Mouse (Mus musculus) embryonic stem cell, embryonic (primary cell): ENCODE measurements around the gene Lss.

Experiments used
- CTCF ChIA-PET, 4 experiments: fragments of 300-600 bp in 2 of 4; fragments of 350-600 bp in 2 of 4; sonication (Branson Sonifier 250); formaldehyde crosslinking; loops; one replicate each; lab custom pipeline; 2022; ENCODE audit warnings: inconsistent platforms in 2 of 4; lab: Charles Lee
- POLR2A ChIA-PET, 4 experiments: fragments of 300-600 bp in 2 of 4; fragments of 350-600 bp in 2 of 4; sonication (Branson Sonifier 250); formaldehyde crosslinking; loops; one replicate each; lab custom pipeline; 2022; ENCODE audit warnings: antibody characterized with exemption in 4 of 4, inconsistent platforms in 1 of 4; lab: Charles Lee

Gene Lss

DNA sequence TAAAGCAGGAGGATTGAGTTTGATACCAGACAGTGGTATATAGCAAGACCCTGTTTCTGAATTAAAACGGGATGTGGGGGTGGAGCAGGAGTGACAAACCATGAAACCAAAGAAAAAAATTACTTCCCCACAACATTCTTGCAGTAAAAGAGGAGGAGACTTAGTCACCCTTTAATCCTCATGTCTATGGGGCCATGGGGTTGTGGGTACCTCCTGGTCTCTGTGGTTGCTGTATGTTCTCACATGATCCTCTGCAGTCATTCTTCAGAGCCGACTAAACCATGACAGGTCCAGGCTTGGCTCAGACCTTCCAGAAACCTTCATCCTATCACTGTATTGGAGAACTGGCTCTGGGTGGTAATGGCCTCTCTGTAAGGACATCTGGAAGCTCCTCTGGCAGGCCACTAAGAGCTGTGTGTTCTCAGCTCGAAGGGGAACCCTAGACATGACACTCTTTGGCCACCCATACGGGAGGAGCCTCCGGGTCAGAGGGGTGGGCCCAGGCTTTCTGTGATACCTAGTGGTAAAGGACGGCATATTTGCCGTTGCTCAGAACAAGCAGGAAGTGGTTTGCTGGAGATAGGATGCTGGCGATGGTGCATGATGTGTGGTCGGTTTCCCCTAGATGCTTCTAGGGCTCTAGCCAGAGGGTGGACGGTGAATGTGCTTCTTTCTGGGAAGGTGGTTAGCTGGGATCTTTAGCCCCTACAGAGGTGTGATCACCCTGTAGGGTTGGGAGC, 11.4 kb downstream of the Lss start:
- ChIA-PET CTCF (no interaction called here), POLR2A (interaction anchor here in 2 of 4 experiments (0.6 to 1.8 kb wide), 3 partner anchors 11 to 116 kb away, joined by 3 to 4 read pairs (median 3); no protein-coding TSS in a partner anchor)

DNA sequence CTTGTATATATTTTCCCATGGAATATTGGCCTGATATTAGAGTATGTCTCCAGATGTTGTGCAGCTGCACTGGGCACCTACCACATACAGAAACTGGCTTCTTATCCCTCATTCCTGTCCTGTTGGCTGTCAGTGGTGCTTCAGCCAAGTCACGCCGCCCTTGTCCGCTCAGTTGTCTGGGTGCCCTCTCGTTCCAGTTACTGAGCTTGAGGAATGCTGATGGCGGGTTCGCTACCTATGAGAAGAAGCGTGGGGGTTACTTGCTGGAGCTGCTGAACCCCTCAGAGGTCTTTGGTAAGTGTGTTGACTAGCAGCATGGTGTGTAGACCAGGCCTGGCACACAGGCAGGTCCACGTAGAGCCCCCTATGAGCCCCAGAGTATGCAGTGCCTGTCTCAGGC, 15.2 kb downstream of the Lss start:
- POLR2A ChIA-PET: interaction anchor here in 1 of 4 experiments (0.5 kb wide), 1 partner anchor 1639 kb away, joined by 3 read pairs; no protein-coding TSS in a partner anchor
- CTCF ChIA-PET: interaction anchor here in 1 of 4 experiments (1.3 kb wide), 1 partner anchor 155 kb away, joined by 3 read pairs; no protein-coding TSS in a partner anchor

DNA sequence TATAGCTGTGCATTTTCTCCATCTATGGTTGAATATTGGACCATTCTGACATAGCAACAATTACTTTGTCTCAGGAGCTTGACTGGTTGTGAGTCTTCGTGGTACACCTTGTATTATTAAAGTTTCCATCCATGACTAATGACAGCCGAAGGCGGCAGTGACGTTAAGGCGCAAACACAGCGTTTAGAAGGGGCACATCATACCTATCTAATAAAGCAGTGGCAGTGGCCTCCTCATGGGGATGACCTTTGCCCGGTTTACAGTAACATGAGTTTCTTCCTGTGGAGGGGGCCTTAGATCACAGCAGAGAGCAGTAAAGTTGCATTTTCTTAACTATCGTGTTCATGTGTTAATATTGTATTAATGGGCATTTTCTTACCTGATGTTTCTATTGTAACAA, 16.8 kb downstream of the Lss start:
- CTCF ChIA-PET: no interaction called here
- POLR2A ChIA-PET: interaction anchor here in 2 of 4 experiments (0.5 to 1.9 kb wide), 4 partner anchors 9 to 32 kb away, joined by 3 to 6 read pairs (median 4); no protein-coding TSS in a partner anchor

DNA sequence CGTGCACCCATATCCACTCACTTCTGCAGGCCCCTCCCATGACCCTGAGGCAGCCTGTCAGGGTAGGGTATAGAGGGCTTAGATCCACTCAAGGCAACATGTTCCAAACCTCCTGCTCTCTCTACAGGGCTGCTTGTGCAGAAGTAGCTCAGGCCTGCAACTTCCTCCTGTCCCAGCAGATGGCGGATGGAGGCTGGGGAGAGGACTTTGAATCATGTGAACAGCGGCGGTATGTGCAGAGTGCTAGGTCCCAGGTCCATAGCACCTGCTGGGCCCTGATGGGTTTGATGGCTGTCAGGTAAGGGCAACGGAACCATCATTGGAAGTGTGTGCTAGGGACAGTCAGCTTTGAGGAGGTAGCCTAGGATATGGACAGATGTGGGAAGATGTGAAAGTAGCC, 19.1 kb downstream of the Lss start:
- ChIA-PET CTCF (interaction anchor here in 3 of 4 experiments (0.6 to 2.7 kb wide), 11 partner anchors 16 to 456 kb away, joined by 3 to 18 read pairs (median 3); partner anchors contain the start of gene Col6a1 (in 1 of the 3)), POLR2A (interaction anchor here in 3 of 4 experiments (0.5 to 1.0 kb wide), 4 partner anchors 8 to 448 kb away, joined by 3 read pairs; no protein-coding TSS in a partner anchor)

DNA sequence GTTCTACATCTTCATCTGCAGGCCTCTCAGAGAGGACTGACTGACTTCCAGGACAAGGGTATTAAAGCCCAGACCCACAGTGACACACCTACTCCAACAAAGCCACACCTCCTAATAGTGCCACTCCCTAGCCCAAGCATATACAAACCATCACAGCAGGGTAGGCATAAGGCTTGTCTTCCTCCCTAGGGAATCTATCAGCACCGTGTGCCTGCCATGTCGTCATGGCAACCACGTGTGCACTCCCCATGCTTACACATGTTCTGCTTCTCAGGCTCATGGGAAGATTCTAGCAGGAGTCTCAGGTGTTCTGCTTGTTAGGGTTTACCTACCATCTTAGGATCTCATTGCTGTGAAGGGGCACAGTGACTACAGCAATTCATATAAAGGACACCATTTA, 20.2 kb downstream of the Lss start:
- ChIA-PET POLR2A (interaction anchor here in 1 of 4 experiments (0.9 to 1.4 kb wide), 4 partner anchors 11 to 182 kb away, joined by 3 to 4 read pairs (median 3); no protein-coding TSS in a partner anchor), CTCF (interaction anchor here in 2 of 4 experiments (0.6 to 1.5 kb wide), 3 partner anchors 176 to 187 kb away, joined by 3 to 5 read pairs (median 4); no protein-coding TSS in a partner anchor)

DNA sequence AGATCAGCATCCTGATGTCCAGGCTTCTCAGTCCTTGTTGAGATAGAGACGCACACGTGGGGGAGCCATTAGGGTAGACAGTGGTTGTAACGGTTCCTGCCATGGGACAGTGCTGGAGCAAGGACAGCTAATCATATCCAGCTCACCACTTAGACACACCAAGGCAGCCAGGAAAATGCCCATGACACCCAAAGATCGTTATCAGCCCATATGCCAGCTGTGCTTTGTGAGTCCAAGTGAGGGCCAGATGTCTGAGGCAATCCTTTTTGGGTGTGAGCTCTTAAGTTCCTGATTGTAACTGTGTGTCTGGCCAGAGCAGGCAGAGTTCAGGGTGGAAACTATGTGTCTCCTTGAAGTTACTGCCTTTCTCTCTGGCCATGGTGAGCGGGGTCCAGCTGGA, 22.7 kb downstream of the Lss start:
- POLR2A ChIA-PET: interaction anchor here in 2 of 4 experiments (1.5 to 1.8 kb wide), 2 partner anchors 16 kb away, joined by 3 to 4 read pairs; no protein-coding TSS in a partner anchor
- CTCF ChIA-PET: no interaction called here

DNA sequence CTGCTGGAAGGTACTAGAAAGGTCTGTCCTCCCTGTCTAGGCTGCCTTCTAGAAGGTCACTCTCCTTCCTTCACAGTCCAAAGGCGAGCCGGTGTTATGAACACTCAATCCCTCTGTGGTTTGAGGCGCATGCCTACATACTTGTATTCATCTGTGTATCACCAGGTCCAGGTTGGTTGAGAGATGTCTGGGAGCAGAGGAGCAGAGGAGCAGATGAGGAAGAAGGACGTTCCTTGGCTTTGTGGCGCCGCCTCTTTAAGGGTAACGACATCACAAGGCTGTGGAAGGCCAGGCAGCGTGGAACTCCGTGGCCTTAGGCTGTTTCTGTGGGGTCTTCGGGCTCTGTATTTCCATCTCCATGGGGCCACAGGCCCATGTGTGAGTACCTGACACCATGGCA, 30.6 kb downstream of the Lss start, which contains the start of gene Spatc1l:
Gene Spatc1l, plus strand, starts transcription at position 301 of the 400 bp plus-strand sequence.
- CTCF ChIA-PET: no interaction called here
- POLR2A ChIA-PET: no interaction called here

DNA sequence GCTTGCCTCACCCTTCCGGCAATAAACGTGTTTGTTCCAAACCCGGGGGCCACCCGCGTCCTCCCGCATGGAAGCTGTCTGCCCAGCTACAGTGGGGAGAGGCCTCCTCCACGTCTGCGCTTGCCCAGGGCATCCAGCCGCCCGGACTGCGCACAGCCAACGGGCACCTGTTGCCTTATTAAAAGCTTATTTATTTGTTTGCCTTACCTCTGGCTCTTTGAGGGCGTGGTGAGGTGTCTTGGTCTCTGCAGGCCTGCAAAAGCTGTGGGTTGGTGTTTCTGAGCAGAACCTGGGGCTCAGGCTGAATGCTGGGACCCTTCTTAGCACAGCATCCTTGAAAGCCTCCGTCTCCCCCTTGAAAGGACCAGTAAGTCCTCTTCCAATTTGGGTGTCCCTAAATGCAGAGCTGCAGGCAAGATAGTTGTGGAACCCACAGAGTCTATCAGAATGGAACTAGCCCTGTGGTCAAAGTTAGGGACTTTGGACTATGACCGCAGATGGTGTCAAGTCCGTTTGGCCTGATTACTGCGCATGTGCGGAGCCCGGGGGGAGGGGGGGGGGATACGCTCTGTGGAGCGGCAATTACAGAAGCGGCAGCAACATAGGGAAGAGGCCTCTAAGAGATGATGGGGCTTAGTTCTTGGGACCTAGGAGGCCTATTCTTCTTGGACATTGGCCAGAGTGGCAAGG, 38.8 kb downstream of the Lss start:
- ChIA-PET CTCF (interaction anchor here in 3 of 4 experiments (0.7 to 1.5 kb wide), 4 partner anchors 158 to 179 kb away, joined by 3 to 7 read pairs (median 3); no protein-coding TSS in a partner anchor), POLR2A (interaction anchor here in 2 of 4 experiments (0.6 to 1.9 kb wide), 9 partner anchors 15 to 163 kb away, joined by 3 to 4 read pairs (median 3); partner anchors contain the start of gene Lss (in 1 of the 2))

DNA sequence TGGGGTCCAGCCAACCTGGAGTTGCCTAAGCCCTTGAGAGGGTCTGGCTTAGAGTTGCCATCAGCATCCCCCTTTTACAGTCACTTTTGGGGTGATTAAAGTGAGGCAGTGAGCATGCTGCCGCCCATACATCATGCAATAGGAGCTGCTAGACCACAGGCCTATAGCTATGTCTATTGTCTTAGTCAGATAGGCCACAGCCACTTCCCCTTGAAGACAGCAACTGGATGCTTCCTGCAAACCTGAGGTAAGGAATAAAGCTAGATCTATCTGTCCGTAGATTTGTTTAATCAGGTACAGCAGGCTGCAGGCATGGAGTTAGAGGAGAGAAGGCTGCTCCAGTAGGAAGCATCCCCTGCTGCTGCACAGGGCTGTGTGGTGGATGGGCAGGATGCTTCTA, 39.7 kb downstream of the Lss start:
- ChIA-PET POLR2A (interaction anchor here in 2 of 4 experiments (0.6 to 1.6 kb wide), 4 partner anchors 8 to 108 kb away, joined by 3 to 4 read pairs (median 3); partner anchors contain the start of gene Lss (in 1 of the 2)), CTCF (no interaction called here)

DNA sequence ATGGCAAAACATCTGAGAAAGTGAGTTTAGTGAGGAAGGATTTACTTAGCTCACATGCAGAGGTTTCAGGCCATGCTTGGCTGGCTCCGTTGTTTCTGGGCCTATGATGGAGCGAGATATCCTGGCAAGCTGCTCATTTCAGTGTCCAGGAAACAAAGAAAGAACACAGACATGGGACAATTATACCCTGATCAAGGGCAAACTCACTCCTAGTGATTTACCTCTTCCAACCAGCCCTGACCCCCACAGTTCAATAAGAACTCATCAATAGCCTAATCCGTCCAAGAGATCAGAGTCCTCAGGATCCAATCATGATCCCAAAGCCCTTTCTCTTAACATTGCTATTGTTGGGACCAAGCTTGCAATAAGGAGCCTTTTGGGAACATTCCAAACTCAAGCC, 40.8 kb downstream of the Lss start:
- CTCF ChIA-PET: no interaction called here
- POLR2A ChIA-PET: no interaction called here

DNA sequence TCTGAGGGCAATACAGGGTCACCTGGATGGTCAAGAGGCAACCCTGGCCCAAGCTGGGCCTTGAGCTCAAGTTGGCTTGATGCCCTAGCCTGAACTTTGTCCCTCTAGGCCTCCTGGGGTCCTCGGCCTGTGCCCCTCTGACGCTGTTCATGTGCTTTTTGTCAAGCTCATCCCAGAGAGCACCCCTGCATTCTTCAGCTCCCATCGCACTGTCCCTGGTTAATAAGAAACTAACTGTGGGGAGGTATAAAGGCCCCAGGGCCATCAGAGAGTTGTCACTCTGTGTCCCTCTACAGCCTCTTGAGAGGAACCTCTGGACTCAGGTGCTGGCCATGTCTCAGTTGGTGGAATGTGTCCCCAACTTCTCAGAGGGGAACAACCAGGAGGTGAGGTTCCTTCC, 44.0 kb downstream of the Lss start, which contains the start of gene Ftcd:
Gene Ftcd, plus strand, starts transcription at position 275 of the 400 bp plus-strand sequence.
- ChIA-PET POLR2A (no interaction called here), CTCF (interaction anchor here in 1 of 4 experiments (0.8 kb wide), 1 partner anchor 931 kb away, joined by 4 read pairs; no protein-coding TSS in a partner anchor)

DNA sequence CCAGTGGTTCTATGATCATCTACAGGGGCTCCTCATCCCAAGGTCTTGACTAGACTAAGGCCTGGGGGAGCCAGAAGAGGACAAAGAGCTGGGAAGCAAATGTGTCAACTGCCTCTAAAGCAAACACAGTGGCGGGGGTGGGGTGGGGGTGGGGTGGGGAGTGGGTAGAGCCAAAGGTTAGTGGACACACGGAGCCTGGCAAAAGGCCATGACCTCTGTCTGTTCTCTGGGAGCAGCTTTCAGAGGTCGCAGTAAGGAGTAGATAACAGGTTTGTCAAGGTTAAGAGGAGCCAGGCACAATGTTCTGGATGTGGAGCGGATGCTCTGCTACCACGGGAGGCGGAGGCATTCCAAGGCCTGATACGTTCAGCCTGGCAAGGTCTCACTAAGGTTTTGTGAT, 45.5 kb downstream of the Lss start:
- ChIA-PET CTCF (interaction anchor here in 2 of 4 experiments (0.6 to 0.9 kb wide), 4 partner anchors 37 to 764 kb away, joined by 3 read pairs; no protein-coding TSS in a partner anchor), POLR2A (interaction anchor here in 1 of 4 experiments (1.4 kb wide), 1 partner anchor 137 kb away, joined by 3 read pairs; the partner anchor contains the start of gene AC141477.1)

DNA sequence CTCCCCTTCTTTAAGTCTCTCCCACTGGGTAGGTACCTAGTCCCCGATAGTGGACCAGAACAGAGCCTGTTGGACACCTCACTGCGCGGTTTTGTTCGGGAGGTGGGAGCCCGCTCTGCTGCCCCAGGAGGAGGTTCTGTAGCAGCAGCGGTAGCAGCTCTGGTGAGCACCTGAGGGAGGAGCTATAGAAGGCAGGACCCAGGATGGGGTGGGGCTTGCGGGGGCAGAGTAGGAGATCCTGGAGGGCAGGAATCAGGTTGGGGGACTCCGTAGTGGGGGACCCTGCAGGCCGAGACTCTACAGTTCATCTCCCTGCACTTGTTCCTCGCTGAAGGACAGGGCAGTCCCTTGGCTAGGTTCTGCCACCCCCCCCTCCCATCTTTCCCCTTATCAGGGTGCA, 52.8 kb downstream of the Lss start:
- POLR2A ChIA-PET: no interaction called here
- CTCF ChIA-PET: no interaction called here

DNA sequence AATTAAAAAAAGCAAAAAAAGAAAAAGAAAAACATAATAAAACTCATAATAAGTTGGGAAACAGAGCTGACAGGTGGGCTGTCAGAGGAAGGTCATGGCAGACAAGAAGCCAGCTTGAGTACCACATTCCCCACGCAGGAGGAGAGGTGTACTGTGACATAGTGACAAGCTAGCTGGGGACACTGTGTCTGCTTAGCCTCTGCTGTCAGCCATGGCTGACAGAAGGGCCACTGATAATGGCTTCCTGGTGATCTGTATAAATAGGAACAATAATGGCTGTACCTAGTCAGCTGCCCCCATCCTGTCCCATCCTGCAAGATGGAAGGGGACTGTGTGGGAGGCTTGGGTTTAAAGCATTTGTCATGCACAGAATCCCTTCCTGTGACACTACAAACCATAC, 54.8 kb downstream of the Lss start:
- POLR2A ChIA-PET: interaction anchor here in 2 of 4 experiments (0.7 kb wide), 2 partner anchors 171 to 316 kb away, joined by 7 read pairs; no protein-coding TSS in a partner anchor
- CTCF ChIA-PET: no interaction called here

DNA sequence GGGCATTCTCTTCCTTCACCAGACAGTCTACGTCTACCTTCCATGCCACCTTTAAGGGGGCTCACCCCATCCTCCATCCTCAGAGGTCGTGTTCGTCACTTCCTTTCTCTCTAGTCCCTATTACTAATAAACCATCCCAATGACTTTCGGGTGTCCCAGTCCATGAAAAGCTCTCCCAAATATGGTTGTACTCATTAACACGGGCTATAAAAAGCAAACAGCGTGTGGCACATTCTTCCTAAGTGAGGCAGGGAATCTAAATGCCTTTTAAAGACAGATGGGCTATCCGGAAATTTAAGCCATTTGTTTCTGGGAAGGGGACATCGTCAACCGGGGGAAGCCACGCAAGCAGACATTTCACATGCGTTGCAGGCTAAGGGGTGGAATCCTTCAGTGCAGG, 58.8 kb downstream of the Lss start:
- ChIA-PET POLR2A (no interaction called here), CTCF (no interaction called here)

DNA sequence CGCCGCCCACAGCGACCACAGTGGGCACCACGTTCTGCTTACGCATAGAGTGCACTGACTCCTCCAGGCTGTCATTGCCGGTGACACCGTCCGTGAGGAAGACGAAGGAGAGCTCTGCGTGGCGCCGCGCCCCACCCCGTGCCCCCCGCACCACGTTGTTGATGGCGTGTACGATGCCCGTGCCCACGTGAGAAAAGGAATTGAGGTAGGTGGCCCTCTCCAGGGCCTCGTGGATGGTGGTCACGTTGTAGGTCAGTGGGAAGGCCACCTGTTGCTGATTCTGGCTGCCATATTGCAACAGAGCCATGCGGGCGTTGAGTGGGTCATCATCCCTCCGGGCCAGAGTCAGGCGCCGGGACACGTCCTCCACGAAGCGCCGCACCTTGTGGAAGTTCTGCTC, 65.0 kb downstream of the Lss start:
- ChIA-PET POLR2A (no interaction called here), CTCF (interaction anchor here in 1 of 4 experiments (0.6 kb wide), 1 partner anchor 171 kb away, joined by 5 read pairs; no protein-coding TSS in a partner anchor)

DNA sequence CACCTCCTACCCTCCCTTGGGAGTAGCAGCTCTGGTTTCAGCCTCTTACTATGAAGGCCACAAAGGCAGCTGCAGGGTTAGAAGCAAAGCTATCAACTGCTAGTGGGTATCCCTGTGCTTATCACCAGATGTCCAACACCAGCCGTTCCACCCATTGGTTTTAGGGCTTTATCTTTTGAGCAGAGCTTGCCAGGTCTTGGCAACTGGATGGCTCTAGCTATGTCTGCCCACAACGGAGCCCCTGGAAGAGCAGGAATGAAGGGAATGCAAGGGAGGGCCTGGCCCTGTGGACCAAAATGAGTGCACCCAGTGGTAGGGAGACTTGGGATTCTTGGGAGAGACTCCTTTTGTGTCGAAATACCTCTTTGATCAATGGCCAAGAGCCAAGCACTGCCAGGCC, 71.3 kb downstream of the Lss start:
- POLR2A ChIA-PET: no interaction called here
- CTCF ChIA-PET: no interaction called here
